Mouse (Mus musculus): ENCODE results near the gene Sept7. TPM values are rescaled to one million over a fixed set of nuclear protein-coding genes. Genes with fewer than 3 reads are reported as not detected.

The Sept7 gene
- 331 TPM for polyA plus RNA-seq (2014; fragmentation: Illumina TruSeq; extraction: RNeasy Lipid Tissue Mini Kit (QIAGEN cat#74804); ENCODE audit: low read depth, low replicate concordance)

DNA sequence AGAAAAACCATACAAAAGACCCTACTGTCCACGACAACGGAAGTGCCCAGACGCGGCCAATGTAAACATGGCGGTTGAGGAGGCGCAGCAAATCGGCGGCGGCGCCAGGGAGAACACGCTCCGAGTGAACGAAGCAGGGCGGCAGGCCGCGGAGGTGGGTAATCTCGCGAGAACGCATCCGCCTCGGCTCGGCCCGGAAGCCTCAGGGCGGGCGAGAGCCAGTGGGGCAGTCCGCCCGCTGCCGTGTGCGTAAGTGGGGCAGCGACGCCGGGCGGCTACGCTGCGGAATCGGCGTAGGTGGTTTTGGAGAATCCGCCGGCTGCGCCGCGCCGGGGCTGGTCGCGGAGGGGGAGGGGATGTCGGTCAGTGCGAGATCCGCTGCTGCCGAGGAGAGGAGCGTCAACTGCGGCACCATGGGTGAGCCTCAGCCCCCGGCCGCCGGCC lies at the start of gene Sept7:
TSS of gene Sept7 (plus strand) at position 157 of the 444 bp plus-strand sequence.

Other genes with a start within 250 kb of the Sept7 start
- not detected for gene Gm10181, start 163.0 kb upstream of the Sept7 start, polyA plus RNA-seq (2014; fragmentation: Illumina TruSeq; extraction: RNeasy Lipid Tissue Mini Kit (QIAGEN cat#74804); ENCODE audit: low read depth, low replicate concordance)
- gene Herpud2, start 100.6 kb upstream of the Sept7 start, polyA plus RNA-seq (2014; fragmentation: Illumina TruSeq; extraction: RNeasy Lipid Tissue Mini Kit (QIAGEN cat#74804); ENCODE audit: low read depth, low replicate concordance): 55.2 TPM
- 1.3 TPM for gene Eepd1, start 229.1 kb downstream of the Sept7 start, polyA plus RNA-seq (2014; fragmentation: Illumina TruSeq; extraction: RNeasy Lipid Tissue Mini Kit (QIAGEN cat#74804); ENCODE audit: low read depth, low replicate concordance)

Measured in kidney, adult 10 weeks (tissue).